Mouse (Mus musculus) T-cell, adult 2 months (primary cell): ENCODE data around the gene Cyp8b1.

Experiments
- DNase-seq: peaks from one replicate; pipeline ENCODE4 v3.0.0; 2022; ENCODE audit warnings: low spot score

The Cyp8b1 gene

DNA sequence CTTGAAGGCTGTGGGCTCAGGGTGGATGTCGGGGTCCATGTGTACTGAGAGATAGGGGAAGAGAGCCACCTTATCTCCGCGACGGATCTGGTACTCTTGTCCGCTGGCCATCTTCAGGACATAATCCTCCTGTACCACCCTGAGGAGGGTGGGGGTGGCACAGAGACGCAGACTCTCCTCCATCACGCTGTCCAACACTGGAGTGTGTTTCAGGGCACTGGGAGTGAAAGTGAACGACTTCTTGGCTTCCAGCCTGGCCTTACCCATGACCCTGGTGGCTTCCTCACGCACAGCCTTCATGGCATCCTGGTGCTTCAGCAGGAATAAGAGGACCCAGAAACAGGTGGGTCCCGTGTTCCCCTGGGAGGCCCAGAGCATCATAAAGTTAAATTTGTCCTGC lies 1.0 kb downstream of the Cyp8b1 start:
- no peak for DNase-seq

DNA sequence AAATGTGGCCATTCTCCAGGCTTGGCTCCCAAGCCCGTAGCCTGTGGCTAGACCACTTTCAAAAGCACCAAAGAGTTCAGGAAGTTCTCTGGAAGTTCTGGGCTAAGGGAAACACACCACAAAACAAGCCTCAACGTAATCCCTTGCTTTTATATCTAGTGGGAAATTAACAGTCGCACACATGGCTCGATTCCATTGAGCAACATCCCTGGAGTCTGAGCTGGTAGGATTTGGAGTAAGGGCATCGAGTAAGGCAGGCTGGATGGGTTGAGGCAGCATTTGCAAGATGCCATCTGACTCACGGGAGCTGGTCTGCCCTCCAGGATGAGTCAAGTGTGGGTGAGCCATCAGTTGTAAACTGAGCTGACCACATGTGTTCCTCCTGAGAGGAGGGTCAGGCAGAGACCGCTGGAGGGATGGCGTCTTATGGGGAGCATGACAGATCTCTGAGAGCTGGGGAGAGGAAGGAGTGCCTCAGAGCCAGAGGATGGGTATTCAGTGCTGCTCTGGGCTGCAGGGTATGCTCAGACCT lies 1.8 kb downstream of the Cyp8b1 start:
- DNase-seq, result no peak

DNA sequence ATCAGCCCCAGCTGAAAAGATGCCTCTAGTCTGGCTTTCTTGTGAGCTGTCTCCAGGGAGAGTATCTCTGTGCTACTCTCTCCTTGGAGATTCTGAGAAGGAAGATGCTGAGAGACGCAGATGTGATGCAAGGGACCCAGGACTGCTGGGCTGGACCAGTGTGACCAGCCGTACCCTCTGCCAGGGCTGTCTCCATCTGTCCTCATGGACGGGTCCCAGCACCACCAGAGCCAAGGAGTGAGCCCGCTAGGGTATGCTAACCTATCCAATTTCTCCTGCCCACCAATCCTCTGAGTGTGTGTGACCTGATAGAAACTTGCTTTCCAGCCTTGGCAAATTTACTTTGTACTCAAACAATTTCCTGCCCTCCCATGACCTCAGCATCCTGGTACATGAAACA lies 3.3 kb downstream of the Cyp8b1 start:
- no peak for DNase-seq

- no peak for DNase-seq
These were observed 4.9 kb downstream of the Cyp8b1 start for GRCm38 (mm10) chr9:121911196-121911595.

GRCm38 (mm10) chr9:121909635-121910034 lies 6.5 kb downstream of the Cyp8b1 start:
- DNase-seq, result no peak

DNA sequence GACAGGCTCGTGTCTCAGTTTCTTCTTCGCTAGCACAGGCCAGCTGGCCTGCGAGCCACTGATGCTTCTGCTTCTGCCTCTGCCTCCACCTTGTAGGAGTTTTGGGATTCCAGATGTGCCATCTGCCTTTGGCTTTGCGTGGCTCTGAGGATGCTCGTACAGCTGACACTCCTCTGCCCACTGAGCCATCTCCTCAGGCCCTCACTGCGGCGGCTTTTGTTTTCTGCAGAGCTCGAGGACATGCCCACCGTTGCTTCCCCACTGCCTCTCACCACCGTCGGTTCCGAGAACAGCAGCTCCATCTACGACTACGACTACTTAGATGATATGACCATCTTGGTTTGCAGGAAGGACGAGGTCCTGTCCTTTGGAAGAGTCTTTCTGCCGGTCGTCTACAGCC lies 7.8 kb downstream of the Cyp8b1 start:
- no peak for DNase-seq

GRCm38 (mm10) chr9:121907356-121908070 lies 8.6 kb downstream of the Cyp8b1 start:
- no peak for DNase-seq

DNA sequence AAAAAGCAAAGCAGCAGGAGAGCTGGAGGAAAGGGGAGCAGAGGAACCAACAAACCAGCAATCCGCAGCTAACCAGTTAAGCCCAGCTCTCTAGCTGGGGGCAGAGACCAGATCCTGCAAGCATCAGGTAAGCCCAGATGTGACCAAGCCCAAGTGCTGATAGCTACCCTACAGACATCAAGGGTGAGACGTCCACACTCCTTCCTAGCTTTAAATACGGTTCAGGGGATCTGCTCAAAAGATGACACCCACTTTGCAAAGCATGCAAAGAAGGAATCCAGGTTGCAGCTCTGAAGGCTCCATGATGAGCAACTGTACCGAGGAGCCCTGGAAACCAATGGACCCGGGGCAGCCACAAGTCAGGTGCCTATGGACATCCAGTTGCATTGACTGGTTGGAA lies 9.6 kb downstream of the Cyp8b1 start:
- no peak for DNase-seq

- no peak for DNase-seq
These were observed 10.4 kb downstream of the Cyp8b1 start for GRCm38 (mm10) chr9:121905556-121906185.

GRCm38 (mm10) chr9:121904946-121905345 lies 11.2 kb downstream of the Cyp8b1 start:
- DNase-seq, result no peak

- no peak for DNase-seq
These were observed 11.8 kb downstream of the Cyp8b1 start for GRCm38 (mm10) chr9:121904319-121904718.

- DNase-seq, result no peak
These were observed 12.4 kb downstream of the Cyp8b1 start for GRCm38 (mm10) chr9:121903476-121904305.

- no peak for DNase-seq
These were observed 14.1 kb downstream of the Cyp8b1 start for GRCm38 (mm10) chr9:121901710-121902700.

DNA sequence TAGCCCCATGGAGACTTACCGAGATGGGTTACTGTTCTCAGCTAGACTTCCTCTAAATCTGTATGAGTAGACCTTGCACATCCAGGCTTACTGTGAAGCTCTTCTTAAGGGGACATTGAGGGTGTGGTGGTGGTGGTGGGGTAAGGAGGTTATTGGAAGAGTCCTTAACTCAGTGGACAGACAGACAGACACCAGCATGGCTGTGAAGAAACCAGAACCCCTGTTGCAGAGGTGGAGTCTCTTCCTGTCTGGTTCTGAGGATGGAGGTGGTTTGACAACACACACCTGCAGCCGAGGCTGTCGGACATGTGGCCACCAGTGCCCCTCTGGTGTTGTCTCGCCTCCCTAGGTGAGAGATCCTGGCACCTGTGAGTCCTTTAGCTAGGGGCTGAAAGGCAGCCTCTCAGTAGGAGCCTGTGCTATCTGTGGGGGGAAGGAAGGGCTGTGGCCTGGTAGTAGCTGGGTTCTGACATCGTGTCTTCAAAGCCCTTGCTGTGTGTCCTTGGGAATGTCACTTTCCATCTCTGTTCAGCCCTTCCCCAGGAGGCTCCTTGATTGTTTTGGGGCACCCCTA lies 15.7 kb downstream of the Cyp8b1 start:
- no peak for DNase-seq

DNA sequence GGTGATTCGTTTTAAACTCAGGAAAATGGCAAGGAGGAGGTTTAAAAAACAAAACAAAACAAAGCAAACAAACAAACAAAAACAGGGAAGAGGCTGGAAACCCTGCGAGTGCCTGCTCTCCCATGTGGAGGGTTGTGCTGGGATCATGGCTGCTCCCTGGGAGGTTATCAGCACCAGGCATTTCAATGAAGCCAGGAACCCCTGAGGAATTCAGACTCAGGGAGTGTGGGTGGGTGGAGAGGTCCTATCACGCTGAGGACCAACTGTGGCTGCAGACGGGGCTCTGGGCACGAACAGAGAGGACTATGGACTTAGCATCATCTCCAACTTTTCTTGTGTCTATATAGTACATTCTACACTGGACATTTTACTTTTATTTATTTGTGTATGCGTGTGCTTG lies 16.8 kb downstream of the Cyp8b1 start:
- no peak for DNase-seq

DNA sequence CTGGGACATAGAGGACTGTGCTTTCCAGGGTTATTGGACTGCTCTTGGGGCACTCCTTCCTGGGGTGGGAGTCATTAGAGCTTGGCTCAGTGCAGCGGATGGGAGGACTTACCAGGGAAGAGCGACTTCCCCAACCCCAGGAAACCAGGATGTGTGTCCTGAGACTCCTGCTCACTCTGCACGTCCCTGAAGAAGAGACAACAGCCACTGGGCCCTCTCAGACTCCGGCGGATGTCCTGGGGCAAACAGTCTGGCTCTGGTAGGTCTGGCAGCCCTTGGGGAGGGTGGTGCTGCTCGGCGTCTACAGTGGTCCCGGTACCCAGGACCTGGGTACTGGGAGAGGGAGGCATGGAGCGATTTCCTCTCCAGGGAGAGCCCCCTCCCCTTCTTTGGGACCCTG lies 17.9 kb downstream of the Cyp8b1 start, which contains the start of gene Ackr2:
Ackr2 (plus strand) TSS at position 111 of the 400 bp plus-strand sequence.
- no peak for DNase-seq

- no peak for DNase-seq
These were observed 19.3 kb downstream of the Cyp8b1 start for GRCm38 (mm10) chr9:121896820-121897219.

- no peak for DNase-seq
These were observed 20.6 kb downstream of the Cyp8b1 start for GRCm38 (mm10) chr9:121895392-121895993.

DNA sequence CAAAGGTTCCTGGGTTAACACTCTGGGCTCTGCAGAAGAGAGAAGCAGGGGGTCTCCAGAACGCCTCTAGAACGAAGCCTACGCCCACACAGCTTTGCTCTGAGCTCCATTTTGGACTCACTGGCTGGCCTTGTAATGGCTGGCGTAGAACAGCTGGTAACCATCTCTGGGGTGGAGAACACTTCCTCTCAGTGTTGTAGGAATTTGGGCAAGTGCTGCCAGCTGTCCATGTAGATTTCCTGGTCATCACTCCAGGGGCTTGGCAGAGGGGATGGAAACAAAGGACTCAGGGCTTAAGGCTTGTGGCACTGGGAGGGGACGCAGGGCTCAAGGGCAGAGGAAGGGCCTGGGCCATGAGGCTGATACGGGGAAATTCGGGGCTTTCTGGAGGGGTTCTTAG lies 21.7 kb downstream of the Cyp8b1 start:
- DNase-seq, result no peak

DNA sequence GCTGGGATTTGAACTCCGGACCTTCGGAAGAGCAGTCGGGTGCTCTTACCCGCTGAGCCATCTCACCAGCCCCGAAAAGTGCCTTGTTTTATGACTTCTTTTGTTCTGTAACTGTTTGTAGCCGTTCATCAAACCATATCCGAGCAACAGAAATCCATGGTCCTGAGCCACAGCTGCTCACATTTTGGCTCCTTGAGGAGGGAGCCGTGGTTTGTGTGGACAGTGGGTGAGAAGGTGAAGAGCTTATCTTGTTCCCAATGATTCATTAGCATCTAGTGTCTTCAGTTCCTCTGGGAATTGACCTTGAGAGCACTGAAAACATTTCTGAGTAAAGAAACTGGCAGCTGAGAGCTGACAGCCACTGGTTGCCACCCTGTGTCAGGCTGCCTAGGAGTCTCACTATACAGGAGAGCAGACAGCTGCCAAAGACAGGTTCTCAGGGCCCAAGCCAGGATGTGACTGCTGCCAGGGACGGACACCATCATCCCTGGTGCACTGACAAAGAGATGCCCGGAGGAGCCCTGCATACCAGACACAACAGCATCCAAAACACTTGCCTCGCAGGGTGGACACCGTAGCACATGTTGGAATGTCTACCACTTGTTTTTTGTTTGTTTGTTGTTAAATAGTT lies 23.9 kb downstream of the Cyp8b1 start:
- no peak for DNase-seq
